Mouse (Mus musculus) right cerebral cortex, postnatal 14 days (tissue): Measurements from ENCODE around the gene Phkb.

Experiments used
- DNase-seq: peaks from one replicate; pipeline ENCODE4 v3.0.0; 2022

Gene Phkb

GRCm38 (mm10) chr8:85958391-85958790, 117.6 kb downstream of the Phkb start:
- no peak for DNase-seq

- DNase-seq, result no peak
Observed at GRCm38 (mm10) chr8:85959880-85960279, 119.1 kb downstream of the Phkb start.

GRCm38 (mm10) chr8:85977588-85978077, 136.9 kb downstream of the Phkb start:
- DNase-seq, result no peak

- DNase-seq, result no peak
Observed at GRCm38 (mm10) chr8:85992911-85993310, 152.2 kb downstream of the Phkb start.

GRCm38 (mm10) chr8:85993661-85994060, 152.9 kb downstream of the Phkb start:
- DNase-seq, result no peak

- DNase-seq, result no peak
Observed at GRCm38 (mm10) chr8:85995971-85996370, 155.2 kb downstream of the Phkb start.

- DNase-seq, result no peak
Observed at GRCm38 (mm10) chr8:86006485-86006884, 165.7 kb downstream of the Phkb start.

- no peak for DNase-seq
Observed at GRCm38 (mm10) chr8:86016806-86017205, 176.0 kb downstream of the Phkb start.

- peak; percentile 31 for DNase-seq
Observed at GRCm38 (mm10) chr8:86028646-86029312, 188.0 kb downstream of the Phkb start.

GRCm38 (mm10) chr8:86029451-86029850, 188.7 kb downstream of the Phkb start:
- no peak for DNase-seq

- DNase-seq, result no peak
Observed at GRCm38 (mm10) chr8:86034662-86035365, 194.1 kb downstream of the Phkb start.

GRCm38 (mm10) chr8:86035371-86035770, 194.6 kb downstream of the Phkb start:
- no peak for DNase-seq

- DNase-seq, result no peak
Observed at GRCm38 (mm10) chr8:86038462-86038861, 197.7 kb downstream of the Phkb start.

- DNase-seq, result no peak
Observed at GRCm38 (mm10) chr8:86042049-86042448, 201.3 kb downstream of the Phkb start.

- no peak for DNase-seq
Observed at GRCm38 (mm10) chr8:86050882-86051281, 210.1 kb downstream of the Phkb start.

- DNase-seq, result no peak
Observed at GRCm38 (mm10) chr8:86052003-86052402, 211.2 kb downstream of the Phkb start.

- DNase-seq, result no peak
Observed at GRCm38 (mm10) chr8:86058618-86059017, 217.9 kb downstream of the Phkb start.

GRCm38 (mm10) chr8:86059130-86059529, 218.4 kb downstream of the Phkb start:
- DNase-seq, result no peak

- DNase-seq, result no peak
Observed at GRCm38 (mm10) chr8:86063411-86063810, 222.7 kb downstream of the Phkb start.

- DNase-seq, result no peak
Observed at GRCm38 (mm10) chr8:86079433-86079832, 238.7 kb downstream of the Phkb start.

- DNase-seq, result no peak
Observed at GRCm38 (mm10) chr8:86083346-86083745, 242.6 kb downstream of the Phkb start.

- DNase-seq, result no peak
Observed at GRCm38 (mm10) chr8:86086791-86087190, 246.0 kb downstream of the Phkb start.

- DNase-seq, result no peak
Observed at GRCm38 (mm10) chr8:86087468-86087867, 246.7 kb downstream of the Phkb start.

- no peak for DNase-seq
Observed at GRCm38 (mm10) chr8:86090666-86091065, 249.9 kb downstream of the Phkb start.
